Mouse (Mus musculus): Measurements from ENCODE around the gene Rbm24.

The Rbm24 gene

GRCm38 (mm10) chr13:46433880-46434560, 15.8 kb downstream of the Rbm24 start:
- no peak for DNase-seq (ENCODE audit: extremely low read depth, low read depth)

DNA sequence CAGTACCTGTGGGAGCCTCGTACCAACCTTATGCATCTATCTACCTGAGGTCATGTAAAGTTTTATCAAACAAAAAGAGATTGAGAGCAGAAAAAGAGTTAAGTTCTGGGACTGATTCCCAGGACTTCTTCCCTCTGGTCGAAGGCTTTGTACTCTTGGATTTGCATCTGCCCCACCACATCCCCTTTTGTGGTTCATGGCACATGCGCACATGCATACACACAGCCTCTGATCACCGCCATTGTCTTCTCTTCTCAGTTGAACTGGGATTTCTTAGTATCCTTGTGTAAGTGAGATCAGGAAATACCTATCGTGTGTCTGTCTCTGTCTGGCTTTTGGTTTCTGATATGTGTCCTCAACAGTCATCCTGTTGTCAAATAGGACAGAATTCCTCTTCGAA, 20.7 kb downstream of the Rbm24 start:
- no peak for DNase-seq (ENCODE audit: extremely low read depth, low read depth)

GRCm38 (mm10) chr13:46444021-46444420, 25.8 kb downstream of the Rbm24 start:
- no peak for DNase-seq (ENCODE audit: extremely low read depth, low read depth)

- DNase-seq (ENCODE audit: extremely low read depth, low read depth): no peak
These were observed 27.8 kb downstream of the Rbm24 start for GRCm38 (mm10) chr13:46446062-46446461.

DNA sequence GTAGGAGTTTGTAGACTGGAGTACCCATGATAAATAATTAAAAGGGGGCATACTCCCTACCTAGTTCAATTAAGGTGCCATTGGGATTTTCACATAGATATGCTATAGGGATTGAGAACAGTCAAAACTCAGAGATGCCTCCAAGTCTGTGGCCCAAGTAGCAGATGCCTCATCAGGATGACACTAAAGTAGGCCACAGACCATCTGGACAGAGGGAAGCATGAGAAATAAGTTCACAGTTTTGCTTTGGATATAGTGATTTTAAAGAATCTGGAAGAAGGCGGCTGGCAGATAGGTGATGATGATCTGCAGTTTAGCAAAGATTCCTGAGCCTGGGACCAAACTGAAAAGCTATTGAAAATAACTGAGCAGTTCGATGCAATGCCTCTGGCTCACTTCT, 30.0 kb downstream of the Rbm24 start:
- no peak for DNase-seq (ENCODE audit: extremely low read depth, low read depth)

DNA sequence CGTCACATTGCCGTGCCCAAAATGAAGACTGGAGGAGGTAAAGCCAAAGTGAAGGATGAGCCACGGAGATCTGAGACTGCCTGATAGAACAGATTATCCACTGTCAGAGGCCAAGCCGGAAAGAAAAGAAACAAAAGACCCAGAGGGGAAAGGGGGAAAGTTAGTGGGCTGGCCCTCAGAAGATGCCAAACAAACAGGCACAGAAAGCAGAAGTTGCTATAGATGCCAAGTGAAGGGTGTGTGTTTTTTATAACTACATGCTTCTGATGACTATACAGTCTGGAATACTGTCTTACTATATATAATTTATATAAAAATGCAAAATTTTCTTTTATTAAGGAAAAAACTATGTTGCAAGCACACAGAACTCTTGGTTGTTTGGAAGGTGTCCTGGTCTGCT, 31.7 kb downstream of the Rbm24 start:
- no peak for DNase-seq (ENCODE audit: extremely low read depth, low read depth)

DNA sequence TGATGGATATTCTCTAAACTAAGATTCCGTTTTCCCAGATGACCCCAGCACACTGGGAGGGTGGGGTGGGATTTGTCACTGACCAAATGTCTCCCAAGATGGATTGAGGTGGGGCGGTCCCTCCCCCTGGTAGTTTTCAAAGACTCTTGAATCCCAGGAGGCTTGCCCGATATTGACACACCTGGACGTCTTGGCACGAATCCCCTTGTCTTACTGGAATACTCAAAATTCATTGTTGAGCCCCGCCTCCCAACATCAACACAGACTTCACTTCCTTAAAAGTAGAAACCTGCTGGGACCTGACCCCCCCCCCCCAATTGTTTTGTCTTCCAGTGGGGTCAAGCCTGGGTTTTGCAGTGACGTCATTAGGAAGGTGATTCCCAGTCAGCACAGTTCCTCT, 32.4 kb downstream of the Rbm24 start:
- no peak for DNase-seq (ENCODE audit: extremely low read depth, low read depth)

DNA sequence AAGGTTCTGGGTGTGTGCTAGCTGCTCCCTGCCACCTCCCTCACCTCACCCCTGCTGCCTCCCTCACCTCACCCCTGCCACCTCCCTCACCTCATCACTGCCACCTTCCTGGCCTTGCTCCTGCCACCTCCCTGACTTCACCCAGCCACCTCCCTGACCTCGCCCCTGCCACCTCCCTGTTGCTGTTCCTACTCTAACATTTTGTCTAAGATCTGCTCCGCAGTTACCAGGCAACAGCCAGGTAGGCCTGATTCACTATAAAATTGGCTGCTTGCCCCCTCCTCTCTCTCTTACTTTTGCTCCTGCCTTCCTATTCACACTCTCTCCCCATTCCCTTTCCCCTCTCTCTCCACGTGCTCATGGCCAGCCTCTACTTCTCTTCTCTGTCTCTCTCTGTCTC, 33.3 kb downstream of the Rbm24 start:
- DNase-seq (ENCODE audit: extremely low read depth, low read depth): no peak

- no peak for DNase-seq (ENCODE audit: extremely low read depth, low read depth)
These were observed 41.3 kb downstream of the Rbm24 start for GRCm38 (mm10) chr13:46459546-46459945.

GRCm38 (mm10) chr13:46462280-46462679, 44.0 kb downstream of the Rbm24 start:
- DNase-seq (ENCODE audit: extremely low read depth, low read depth): no peak

DNA sequence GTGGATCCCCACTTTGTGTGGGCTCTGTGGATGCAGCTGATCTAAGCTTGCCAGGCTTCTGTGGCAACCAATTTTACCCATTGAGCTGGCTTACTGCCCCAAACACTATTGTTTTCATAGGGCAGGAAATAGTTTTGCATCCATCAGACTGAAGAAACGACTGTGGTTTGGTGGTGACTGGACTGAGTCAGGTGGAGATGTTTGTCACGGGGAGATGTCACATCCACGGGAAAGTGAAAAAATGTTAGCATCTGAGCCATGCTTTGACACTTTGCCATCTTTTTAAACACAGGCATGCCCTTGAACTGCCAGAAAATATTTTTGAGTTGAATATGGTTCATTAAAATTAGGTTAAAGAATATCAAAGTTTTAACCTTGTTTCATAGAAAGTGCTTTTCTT, 45.5 kb downstream of the Rbm24 start:
- DNase-seq (ENCODE audit: extremely low read depth, low read depth): no peak

DNA sequence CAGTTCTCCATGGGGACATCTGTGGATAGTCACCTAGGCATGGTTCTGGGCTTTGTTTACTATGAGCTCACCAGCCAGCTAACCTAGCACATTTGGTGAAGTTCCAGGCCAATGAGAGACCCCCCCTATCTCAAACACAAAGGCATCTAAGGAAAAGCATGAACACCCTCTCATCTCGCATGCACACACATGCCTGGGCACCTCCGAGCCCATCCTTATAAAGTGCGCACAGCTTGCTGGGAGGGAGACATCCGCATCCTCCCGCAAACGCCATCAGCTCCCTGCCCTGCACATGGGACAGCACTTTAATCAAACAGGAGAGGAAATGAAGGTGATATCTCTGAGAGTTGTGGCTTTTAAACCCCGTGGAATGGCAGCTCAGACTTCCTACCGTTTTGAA, 50.0 kb downstream of the Rbm24 start:
- DNase-seq (ENCODE audit: extremely low read depth, low read depth): no peak

DNA sequence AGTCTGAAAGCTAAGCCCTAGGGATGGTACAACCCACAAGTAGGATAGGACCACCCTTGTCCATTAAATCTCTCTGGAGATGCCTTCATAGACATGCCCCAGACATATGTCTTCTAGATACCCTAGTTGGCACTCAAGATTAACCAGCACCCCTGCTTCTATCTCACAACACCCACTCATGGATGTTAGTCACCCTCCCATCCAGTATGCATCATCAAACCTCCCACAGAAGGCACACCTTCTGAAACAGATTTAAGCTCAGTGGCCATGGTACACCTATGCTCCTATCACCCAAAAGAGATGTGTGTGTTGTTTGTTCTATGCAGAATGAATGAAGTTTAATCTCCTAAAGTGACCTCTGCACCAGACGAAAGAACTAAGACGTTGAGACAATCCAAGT, 51.3 kb downstream of the Rbm24 start:
- no peak for DNase-seq (ENCODE audit: extremely low read depth, low read depth)
